Mouse (Mus musculus) thymus, postnatal 10 days (tissue): ENCODE measurements around the gene Slc35b1.

Experiments used
- DNase-seq, 2 experiments: peaks; one replicate each; pipeline ENCODE4 v3.0.0; 2021; ENCODE audit warnings: low spot score in 2 of 2

Gene Slc35b1

DNA sequence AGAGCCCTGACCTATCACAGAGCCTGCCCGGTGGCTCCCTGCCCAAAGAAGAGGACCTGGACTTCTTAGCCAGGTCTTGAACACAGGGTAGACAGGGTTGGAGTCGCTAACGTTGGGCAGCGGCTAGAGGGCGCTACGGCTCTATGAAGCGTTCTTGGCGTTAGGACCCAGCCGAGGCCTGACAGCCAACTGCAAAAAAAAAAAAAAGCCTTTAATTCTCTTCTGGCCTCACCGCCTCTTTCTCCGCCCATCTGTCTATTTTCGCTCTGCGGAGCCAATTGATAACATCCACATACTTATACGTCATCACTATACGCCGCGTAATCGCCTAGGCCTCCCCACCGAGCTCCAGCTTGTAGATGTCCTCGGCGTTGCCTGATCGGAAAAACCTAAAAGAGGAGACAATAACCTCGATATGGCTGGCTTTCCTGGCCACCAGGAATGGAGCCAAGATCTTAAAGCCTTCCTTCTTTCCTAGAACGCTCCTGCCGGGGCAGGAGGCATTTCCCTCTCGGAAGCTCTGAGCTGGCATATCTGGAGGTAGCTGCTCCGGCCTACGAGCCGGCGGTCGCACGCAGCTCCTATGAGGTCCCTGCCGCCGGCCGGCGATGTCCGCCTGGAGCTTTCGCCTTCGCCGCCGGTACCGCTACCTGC, at the start of gene Slc35b1:
Gene Slc35b1, plus strand, starts transcription at position 374 of the 654 bp plus-strand sequence.
- peak; percentile 87 to 93 for DNase-seq

GRCm38 (mm10) chr11:95336568-95337128, 47.8 kb upstream of the Slc35b1 start, which contains the start of gene Fam117a:
Fam117a (plus strand) TSS chr11:95337018.
- DNase-seq = peak; percentile 90

DNA sequence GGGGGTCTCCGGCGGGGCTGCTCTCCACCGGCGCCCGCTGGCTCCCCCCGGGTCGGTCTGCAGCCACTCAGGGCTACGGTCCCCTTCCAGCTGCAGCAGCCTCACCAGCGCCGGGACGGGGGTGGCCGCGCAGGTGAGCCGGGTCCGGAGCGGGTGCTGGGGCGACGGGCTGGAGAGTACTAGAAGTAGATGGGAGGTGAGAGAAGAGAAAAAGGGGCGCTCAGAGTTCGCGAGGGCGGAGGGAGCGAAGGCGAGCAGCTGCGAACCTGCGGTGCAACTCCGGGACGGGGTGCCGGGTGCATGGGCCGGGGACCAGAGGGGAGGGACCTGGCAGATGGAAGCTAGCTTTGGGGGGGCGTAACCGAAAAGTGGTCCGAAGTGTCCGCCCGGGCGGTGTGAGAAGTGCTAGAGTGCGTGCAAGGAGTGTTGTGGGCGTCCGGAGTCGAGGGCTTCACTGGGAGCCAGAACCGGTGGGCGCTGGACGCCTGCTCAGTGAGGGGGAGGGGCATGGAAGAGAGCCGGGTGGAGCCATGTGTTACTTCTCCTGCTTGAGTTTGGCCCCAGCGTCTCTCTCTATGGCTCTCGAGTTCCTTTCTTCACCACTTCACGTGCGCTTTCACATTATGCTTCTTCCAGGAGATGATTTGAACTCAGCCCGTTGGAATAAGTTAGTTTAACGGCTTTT, 47.2 kb upstream of the Slc35b1 start:
- peak; percentile 68 to 73 for DNase-seq

- no peak for DNase-seq
Observed at GRCm38 (mm10) chr11:95337846-95338342, 46.6 kb upstream of the Slc35b1 start.

- DNase-seq = no peak
Observed at GRCm38 (mm10) chr11:95339471-95340021, 44.9 kb upstream of the Slc35b1 start.

DNA sequence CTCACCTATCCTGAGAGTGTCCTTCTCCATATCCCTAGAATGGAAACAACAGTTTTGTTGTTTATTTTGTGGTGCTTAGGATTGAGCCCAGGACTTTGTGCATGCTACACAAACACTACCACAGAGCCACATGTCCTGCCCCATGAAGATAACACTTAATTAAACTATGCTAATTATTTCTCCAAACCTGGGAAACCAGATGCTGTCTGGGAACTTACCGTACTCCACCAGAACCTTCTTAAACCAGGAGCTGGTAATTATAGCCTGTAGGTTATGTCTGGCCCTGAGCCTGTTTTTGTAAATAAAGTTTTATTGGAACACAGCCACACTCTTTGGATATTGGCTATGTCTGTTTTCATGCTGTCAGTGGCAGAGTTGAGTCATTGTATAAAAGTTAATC, 44.2 kb upstream of the Slc35b1 start:
- no peak for DNase-seq

- DNase-seq = no peak
Observed at GRCm38 (mm10) chr11:95340664-95341063, 43.8 kb upstream of the Slc35b1 start.

GRCm38 (mm10) chr11:95343180-95343579, 41.3 kb upstream of the Slc35b1 start:
- no peak for DNase-seq

DNA sequence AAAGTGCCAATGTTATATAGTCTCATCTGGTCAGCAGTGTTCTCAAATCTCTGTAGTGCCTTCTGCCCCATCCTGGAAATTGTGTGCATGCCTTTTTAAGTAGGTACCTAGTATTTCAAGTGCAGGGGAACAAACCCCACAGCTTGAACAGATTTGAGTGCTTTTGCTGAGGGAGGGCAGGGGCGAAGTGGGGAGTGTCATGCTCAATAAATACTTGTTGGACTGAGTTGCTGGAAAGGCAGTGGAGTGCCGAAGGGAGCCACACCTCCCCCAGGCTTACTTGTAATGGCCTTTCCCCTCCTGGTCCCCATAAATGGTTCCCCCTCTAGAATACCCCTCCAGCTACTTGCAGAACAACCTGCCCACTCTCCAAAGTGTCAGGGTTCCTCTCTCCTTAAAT, 40.3 kb upstream of the Slc35b1 start:
- DNase-seq = no peak

DNA sequence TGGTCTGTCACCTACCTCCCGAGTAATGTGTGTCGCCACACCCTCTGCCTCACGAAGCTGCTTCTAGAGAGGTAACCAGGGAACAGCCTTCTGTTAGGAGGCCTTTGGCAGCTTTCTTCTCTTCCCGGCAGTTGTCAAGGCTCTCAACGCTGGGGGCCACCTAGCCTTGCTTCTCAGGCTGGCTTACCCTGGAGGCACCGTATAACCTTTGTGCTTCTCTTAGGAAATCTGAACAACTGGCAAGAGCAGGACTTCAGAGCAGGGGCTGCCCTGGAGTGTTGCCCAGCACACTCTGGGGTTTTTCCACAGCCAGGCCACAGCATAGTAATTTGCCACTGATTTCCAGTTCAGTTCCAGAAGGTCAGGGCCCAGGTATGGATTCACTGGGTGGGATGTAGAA, 34.2 kb upstream of the Slc35b1 start:
- DNase-seq = no peak

DNA sequence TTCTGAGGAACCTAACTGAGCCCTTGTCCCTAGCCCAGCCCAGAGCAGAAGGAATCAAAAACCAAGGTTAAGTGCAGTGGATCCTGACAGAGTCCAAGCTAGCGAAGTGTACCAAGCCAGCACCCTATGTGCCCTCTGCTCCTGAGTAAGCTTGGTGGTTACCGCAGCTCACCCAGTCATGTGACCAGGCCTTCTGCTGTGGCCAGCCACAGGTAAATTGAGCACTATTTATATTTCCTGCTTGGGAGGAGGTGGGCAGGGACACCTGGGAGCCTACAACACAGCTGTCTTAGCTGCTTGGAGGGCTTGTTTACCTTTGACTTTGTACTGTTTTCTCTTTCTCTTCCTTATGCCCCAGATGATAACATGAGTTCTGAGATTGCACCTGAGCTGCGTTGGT, 33.5 kb upstream of the Slc35b1 start:
- peak; percentile 39 to 49 for DNase-seq

- no peak for DNase-seq
Observed at GRCm38 (mm10) chr11:95352686-95353085, 31.8 kb upstream of the Slc35b1 start.

DNA sequence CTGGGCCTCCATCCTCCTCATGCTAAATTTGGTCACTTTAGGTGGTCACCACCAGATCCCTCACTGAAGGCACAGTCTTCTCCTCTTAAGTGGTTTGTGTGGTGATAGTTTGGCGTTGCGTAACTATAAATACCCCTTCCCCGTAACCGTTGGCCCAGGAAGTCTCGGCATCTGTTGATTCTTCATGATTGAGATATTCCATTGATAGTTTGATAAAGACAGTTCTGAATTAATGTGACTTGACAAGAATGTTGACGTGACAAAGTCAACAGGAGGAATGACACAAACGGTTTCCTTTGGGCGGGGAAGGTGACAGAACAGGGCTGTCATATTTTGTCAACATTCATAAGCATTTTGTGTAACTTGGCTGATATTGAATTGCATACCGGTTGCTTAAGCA, 31.3 kb upstream of the Slc35b1 start:
- DNase-seq = no peak

DNA sequence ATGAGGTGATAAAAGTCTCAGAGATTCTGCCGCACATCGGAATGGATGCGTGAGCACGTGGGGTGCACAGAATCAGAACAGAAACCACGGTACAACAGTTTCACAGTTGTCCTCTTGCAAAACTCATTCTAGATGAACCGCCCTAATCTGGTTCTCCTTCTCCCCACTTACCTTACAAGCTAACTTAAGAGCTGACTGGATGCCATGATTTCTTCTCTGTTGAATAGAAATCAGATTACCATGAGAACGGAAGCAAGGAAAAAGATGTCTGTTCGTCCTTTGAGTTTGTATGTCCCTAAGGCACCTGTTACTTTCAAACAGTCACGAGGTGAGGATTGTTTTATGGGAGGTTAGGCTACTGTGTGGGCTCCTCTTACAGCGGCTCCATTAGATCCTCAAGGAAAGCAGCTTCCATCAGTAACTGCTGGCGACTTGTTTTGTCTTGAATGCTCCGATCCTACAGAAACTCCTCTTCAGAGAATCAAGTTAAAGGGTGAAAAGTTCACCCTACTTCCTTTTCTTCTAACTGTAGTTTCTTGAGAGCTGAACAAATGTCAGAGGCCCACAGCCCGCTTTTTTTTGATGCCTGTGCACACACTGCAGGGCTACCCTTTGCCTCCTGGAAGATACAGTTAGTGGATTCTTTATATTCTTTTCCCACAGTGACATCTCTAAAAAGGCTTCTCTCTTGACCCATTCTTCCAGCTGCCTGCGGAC, 30.1 kb upstream of the Slc35b1 start:
- peak in 1 of 2 experiments; percentile 41 for DNase-seq

- no peak for DNase-seq
Observed at GRCm38 (mm10) chr11:95354945-95355660, 29.4 kb upstream of the Slc35b1 start.

DNA sequence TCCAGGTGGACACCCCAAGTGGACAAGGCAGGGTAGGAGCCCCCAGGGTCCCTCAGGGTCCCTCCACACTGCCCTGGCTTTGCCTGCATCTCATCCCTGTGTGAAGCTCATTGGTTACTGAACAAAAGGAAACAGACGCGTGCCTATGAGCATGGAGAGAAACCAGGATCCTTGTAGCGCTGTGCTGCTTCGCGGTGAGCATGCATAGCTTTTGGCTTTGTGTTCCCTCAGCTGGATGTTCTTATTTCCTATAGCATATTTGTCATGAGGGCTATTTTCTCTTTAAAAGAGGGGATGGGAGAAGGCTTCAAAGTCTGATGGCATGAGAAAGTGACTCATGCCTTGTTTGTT, 28.9 kb upstream of the Slc35b1 start:
- DNase-seq = peak in 1 of 2 experiments; percentile 31

GRCm38 (mm10) chr11:95356039-95356438, 28.5 kb upstream of the Slc35b1 start:
- no peak for DNase-seq

- peak; percentile 88 to 89 for DNase-seq
Observed at GRCm38 (mm10) chr11:95356469-95357273, 27.8 kb upstream of the Slc35b1 start.

GRCm38 (mm10) chr11:95358263-95358662, 26.2 kb upstream of the Slc35b1 start:
- peak; percentile 48 to 59 for DNase-seq

- no peak for DNase-seq
Observed at GRCm38 (mm10) chr11:95364388-95364787, 20.1 kb upstream of the Slc35b1 start.
